Mouse (Mus musculus) cerebellum, adult (tissue): ENCODE results near the gene Rsrc2.
"Not testable (repeated sequence)": the region's sequence is repeated elsewhere in the genome, so short reads cannot be mapped to it uniquely, and the experiment has no call there.

Experiments used
- ATAC-seq: cut with Nextera tagmentation; 2 replicates; pipeline ENCODE4 v1.9.2; 2017; ENCODE audit warnings: mild to moderate bottlenecking, moderate library complexity, mixed read lengths; ENCODE audit not compliant: insufficient number of reproducible peaks, low FRiP score, low TSS enrichment

Gene Rsrc2

GRCm38 (mm10) chr5:123749065-123750064 lies at the start of gene Rsrc2, which contains the start of gene Kntc1:
Gene Rsrc2 (minus strand): TSS chr5:123749414.
Gene Kntc1 (plus strand): TSS chr5:123749716.
- ATAC-seq: peak; percentile 99

DNA sequence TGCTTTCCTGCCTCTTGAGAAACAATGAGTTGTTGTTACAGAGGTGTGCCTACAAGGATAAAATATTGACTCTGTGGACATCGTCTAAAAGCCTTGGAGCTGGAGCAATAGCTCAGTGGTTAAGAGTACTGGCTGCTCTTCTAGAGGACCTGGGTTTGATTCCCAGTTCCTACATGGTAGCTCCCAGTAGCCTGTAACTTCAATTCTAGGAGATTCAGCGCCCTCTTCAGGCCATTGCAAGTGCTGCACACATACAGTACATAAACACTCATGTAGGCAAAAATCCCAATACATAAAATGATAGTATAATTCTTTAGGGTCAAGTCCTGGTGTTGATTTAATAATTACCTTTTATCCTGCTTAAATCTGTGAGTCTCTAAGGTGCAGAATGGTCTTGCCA lies 43.9 kb upstream of the Rsrc2 start:
- no peak for ATAC-seq

- ATAC-seq: no peak
These were observed 39.8 kb upstream of the Rsrc2 start for GRCm38 (mm10) chr5:123788976-123789375.

- ATAC-seq: no peak
These were observed 32.6 kb upstream of the Rsrc2 start for GRCm38 (mm10) chr5:123781864-123782263.

DNA sequence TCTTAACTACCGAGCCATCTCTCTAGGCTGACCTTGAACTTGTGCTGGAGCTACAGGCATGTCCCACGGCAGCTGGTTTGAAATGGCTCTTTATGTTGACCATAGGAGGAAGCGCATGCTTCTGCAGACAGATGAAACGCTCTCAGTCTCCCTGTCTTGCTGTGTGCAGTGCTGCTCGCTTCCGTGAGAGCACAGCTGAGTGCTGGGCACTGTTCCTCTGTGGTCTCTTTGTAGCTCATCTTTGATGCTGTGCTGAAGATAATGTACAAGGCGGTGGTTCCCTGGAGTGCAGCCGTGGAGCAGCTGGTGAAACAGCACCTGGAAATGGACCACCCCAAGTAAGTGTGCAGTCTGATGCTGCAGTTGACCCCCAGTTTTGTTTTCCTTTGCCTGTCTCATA lies 31.5 kb upstream of the Rsrc2 start:
- no peak for ATAC-seq

GRCm38 (mm10) chr5:123773441-123773840 lies 24.2 kb upstream of the Rsrc2 start:
- ATAC-seq: no peak

- ATAC-seq: not testable (repeated sequence)
These were observed 17.2 kb upstream of the Rsrc2 start for GRCm38 (mm10) chr5:123766455-123766854.

DNA sequence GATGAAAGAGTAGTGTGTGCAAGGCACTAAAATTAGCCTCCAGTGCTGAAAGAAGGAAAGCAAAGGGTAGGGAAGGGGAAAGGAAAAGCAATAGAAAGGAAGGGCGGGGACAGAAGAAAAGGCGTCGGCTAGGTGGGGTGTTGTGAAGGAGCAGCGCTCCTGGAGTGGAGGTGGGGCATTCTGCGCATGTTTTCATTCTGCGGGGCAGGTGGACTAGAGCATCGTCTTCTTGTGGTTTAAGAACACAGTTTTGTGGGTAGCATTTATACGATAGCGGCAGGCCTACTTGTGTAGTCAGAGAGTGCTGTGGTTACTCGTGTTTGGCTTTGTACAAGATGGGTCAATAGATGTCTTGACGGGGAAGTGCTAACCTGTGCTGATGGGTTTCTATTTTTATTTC lies 16.3 kb upstream of the Rsrc2 start:
- ATAC-seq: no peak

DNA sequence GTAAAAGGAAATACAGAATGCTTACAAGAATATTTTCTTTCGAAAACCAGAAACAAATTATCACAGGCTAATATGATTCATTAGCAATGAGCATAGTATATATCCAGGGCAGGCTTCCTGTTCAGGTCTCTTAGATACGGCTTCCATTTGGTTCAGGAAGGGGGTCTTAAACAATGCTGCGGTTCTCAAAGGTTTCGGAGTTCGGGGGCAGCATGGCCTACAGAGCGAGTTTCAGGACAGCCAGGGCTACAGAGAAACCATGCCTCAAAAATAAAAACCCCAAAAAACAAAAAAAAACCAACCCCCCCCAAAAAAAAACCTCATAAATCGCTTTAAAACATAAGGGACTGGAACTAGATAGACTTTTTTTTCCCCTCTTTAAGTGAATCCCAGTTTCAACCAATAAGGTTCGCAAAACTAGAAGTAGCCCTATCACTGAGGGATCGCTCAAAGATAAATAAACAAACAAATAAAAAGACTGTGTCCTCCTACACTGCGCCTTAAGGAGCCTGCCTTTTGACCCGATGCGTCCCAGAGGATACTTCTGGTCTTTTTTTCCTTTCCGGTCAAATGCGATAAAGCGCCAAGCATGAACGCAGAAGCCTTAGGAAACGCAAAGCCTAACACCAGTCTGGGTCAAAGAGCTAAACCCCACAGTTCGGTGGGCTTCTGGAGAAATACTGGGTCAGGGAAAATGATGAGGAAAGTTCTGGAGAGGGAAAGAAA lies 712 bp downstream of the Rsrc2 start:
- no peak for ATAC-seq

DNA sequence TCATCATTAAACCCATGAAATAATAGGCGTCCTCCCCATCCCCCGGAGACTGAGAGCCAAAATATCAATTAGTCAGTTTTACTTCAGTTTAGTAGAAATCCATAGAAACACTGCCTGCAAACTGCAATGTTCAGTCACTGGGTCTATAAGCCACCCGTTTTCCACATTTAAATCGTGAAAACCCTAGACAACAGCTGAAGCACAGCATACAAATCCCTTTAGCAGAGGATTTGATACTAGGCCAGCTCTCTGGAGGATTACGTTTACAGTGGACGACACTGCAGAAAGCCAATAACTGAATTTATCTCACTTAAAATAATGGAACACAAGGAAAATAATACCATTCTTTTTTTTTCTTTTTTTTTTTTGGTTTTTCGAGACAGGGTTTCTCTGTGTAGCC lies 1.6 kb downstream of the Rsrc2 start:
- ATAC-seq: no peak

DNA sequence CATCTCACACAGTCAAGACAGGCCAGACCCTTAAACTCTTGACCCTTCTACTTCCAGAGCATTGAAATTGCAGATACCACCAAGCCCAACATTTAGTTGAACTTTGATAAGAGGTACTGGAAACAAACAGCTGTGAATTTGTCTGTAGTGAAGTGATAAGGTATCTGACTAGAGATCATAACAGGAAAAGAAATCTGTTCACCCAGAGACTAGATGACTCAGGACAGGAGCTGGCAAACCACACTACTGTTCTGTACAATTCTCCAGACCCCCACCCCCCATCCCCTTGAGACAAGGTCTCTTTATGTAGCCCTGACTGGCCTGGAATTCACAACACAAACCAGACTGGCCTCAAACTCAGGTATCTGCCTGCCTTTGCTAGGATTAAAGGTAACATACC lies 3.0 kb downstream of the Rsrc2 start:
- no peak for ATAC-seq

GRCm38 (mm10) chr5:123744358-123744757 lies 4.9 kb downstream of the Rsrc2 start:
- no peak for ATAC-seq

DNA sequence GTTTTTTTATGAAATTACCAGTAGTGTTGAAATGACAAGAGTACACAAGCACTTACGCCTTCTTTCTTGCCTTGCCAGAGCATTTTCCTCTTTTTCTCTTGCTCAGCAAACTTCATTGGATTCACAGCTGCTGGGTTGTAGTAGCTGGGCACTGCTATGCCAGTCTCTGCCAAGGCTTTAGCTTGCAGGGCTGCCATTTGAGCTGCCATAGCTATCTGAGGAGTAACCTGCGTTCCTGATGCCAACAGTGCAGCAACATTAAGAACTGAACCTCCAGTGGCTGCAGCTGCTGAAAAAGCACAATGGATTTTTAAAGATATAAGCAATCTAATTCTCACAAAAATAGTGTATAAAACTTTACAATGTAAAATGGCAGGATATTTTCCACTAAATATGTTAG lies 18.2 kb downstream of the Rsrc2 start:
- ATAC-seq: no peak

DNA sequence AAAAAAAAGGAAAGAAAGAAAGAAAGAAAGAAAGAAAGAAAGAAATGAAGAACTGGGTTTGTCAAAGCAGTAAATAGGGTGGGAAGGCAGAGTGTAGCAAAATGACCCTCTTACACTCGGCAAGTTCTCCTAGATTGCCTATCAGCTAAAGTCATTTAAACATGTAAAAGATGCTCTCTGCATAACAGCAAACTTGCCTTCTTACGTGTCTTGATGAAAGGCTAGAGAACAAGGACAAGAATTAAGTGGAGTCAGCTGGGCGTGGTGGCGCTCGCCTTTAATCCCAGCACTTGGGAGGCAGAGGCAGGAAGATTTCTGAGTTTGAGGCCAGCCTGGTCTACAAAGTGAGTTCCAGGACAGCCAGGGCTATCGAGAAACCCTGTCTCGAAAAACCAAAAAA lies 25.4 kb downstream of the Rsrc2 start:
- not testable (repeated sequence) for ATAC-seq

GRCm38 (mm10) chr5:123720328-123721311 lies 28.6 kb downstream of the Rsrc2 start, which contains the start of gene Zcchc8:
Gene Zcchc8 (minus strand): TSS chr5:123721100.
- ATAC-seq: peak; percentile 99

GRCm38 (mm10) chr5:123714622-123715021 lies 34.6 kb downstream of the Rsrc2 start:
- no peak for ATAC-seq

GRCm38 (mm10) chr5:123713782-123714181 lies 35.4 kb downstream of the Rsrc2 start:
- ATAC-seq: no peak

DNA sequence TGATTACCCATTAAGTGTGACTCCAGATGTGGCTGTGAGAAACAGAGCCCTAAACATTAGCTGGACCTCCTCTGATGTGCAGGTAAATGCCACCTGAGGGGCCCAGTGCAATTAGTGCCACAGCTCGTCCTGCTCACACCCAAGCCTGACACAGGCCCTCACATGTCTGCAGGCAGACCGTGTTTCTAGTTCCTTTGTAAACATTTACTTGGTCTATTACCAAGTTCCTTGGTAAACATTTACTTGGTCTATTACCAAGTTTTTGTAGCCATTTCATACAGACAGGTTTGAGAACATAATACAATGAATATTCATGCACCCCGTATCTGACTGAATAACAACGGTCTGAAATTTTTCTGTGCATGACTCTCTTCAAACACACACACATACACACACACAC lies 39.6 kb downstream of the Rsrc2 start:
- ATAC-seq: no peak

GRCm38 (mm10) chr5:123708598-123708997 lies 40.6 kb downstream of the Rsrc2 start:
- no peak for ATAC-seq

DNA sequence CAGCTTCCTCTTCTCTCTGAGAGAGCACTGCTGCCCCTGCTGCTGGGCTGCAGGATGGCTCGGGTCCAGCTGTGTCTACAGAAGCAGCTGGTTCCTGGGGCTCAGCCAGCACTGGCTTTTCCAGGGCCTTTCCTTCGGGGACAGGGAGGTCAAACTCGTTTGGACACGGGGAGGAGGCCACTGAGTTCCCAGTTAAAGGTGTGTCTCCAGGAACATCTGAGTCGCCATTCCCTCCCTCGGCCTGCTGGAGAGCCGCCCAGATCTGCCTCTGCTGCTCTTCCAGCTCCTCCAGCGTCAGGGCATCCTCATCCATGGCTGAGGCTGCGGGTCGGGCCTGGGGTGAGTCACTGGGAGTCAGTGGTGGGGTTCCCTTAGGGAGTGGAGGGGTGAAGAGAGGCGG lies 48.6 kb downstream of the Rsrc2 start:
- no peak for ATAC-seq
